ENCODE assay signal across 10 mouse cellular contexts in genomic region chr4:36952431-36953429, GRCm38 (mm10). TPM values are rescaled to one million over a fixed set of nuclear protein-coding genes. Genes with fewer than 3 reads are reported as not detected.
A peak's percentile ranks its signal among the peaks of the same experiment; 100 is the strongest.
DNase-seq lines count a peak whose midpoint lies in the region; ATAC-seq and TF ChIP-seq lines count a peak whose summit lies in the region.
"Had no signal": no experiment of that assay in that cellular context is flagged by ENCODE, and none has a peak within 500 bp of the region (broad histone marks: within the 10 kb centered on the region; RNA-seq: fewer than 3 reads in every experiment).

No protein-coding gene starts in this region.

- TF ChIP-seq CTCF in kidney, adult 2 months (conservative IDR thresholded peaks at IDR 0.05; ENCODE audit: insufficient read depth, insufficient read length, low read depth, low read length) = no peak
- peak; percentile 62 for TF ChIP-seq CTCF in midbrain, postnatal 0 days (IDR thresholded peaks at IDR 0.05)

- peaks cover 47% of the 10 kb centered on the region for H3K27me3 ChIP-seq in kidney, embryonic 16.5 days (ENCODE audit: insufficient read depth, low read length)
- H3K27me3 ChIP-seq in kidney, adult 2 months (replicated peaks; ENCODE audit: control insufficient read depth, insufficient read depth, low read length) = no peaks in the 10 kb centered on the region
- H3K27me3 ChIP-seq in forebrain, embryonic 10.5 days (ENCODE audit: poor library complexity, severe bottlenecking) = peaks cover 63% of the 10 kb centered on the region
- 0 out of 2 replicates have a peak, but pooled peaks cover 6% of the 10 kb centered on the region for H3K27me3 ChIP-seq in midbrain, postnatal 0 days (ENCODE audit: insufficient read depth, low read length)

- 5% methylated on average over 20 of the region's 20 CpGs for WGBS in kidney, embryonic 16.5 days
- WGBS in kidney, adult 2 months = 4% methylated on average over 20 of the region's 20 CpGs
- 4% methylated on average over 20 of the region's 20 CpGs for WGBS in forebrain, embryonic 10.5 days
- WGBS in midbrain, postnatal 0 days = 6% methylated on average over 20 of the region's 20 CpGs

- no peak overlapping the region for H3K9ac ChIP-seq in kidney, embryonic 16.5 days (replicated peaks; ENCODE audit: low read length)
- H3K9ac ChIP-seq in midbrain, postnatal 0 days (replicated peaks; ENCODE audit: low read length, poor library complexity, severe bottlenecking) = peak overlapping the region; percentile 71

- TF ChIP-seq POLR2A in kidney, adult 2 months (IDR thresholded peaks at IDR 0.05; ENCODE audit: low read depth, low read length) = no peak

- peak overlapping the region; percentile 96 for H3K4me2 ChIP-seq in kidney, embryonic 16.5 days (replicated peaks; ENCODE audit: low read depth, low read length)
- H3K4me2 ChIP-seq in midbrain, postnatal 0 days (ENCODE audit: low read depth, low read length, poor library complexity, severe bottlenecking) = peak overlapping the region; percentile 87

- H3K4me3 ChIP-seq in kidney, embryonic 16.5 days (ENCODE audit: low read length) = peak overlapping the region; percentile 54
- H3K4me3 ChIP-seq in kidney, adult 2 months (ENCODE audit: insufficient read depth, low read depth, low read length) = no peak overlapping the region
- H3K4me3 ChIP-seq in forebrain, embryonic 10.5 days = peak overlapping the region; percentile 62
- H3K4me3 ChIP-seq in midbrain, postnatal 0 days (ENCODE audit: low read depth, low read length) = peak overlapping the region; percentile 72

- H3K4me1 ChIP-seq in kidney, embryonic 16.5 days (ENCODE audit: insufficient read depth, low read length) = peaks cover 16% of the 10 kb centered on the region
- H3K4me1 ChIP-seq in kidney, adult 2 months (ENCODE audit: control insufficient read depth, insufficient read depth, low read length) = no peaks in the 10 kb centered on the region
- H3K4me1 ChIP-seq in forebrain, embryonic 10.5 days = peaks cover 28% of the 10 kb centered on the region
- H3K4me1 ChIP-seq in midbrain, postnatal 0 days (ENCODE audit: insufficient read depth, low read length) = peaks cover 3% of the 10 kb centered on the region; the same call in 1 of the 2 replicates

- H3K36me3 ChIP-seq in kidney, embryonic 16.5 days (ENCODE audit: insufficient read depth, low read length) = no peaks in the 10 kb centered on the region
- no peaks in the 10 kb centered on the region for H3K36me3 ChIP-seq in kidney, adult 2 months (ENCODE audit: control insufficient read depth, insufficient read depth, low read length)
- no peaks in the 10 kb centered on the region for H3K36me3 ChIP-seq in forebrain, embryonic 10.5 days (replicated peaks)
- H3K36me3 ChIP-seq in midbrain, postnatal 0 days (ENCODE audit: insufficient read depth, low read length) = no peaks in the 10 kb centered on the region

- no peak overlapping the region for H3K27ac ChIP-seq in kidney, embryonic 16.5 days (ENCODE audit: low read length)
- no peak overlapping the region for H3K27ac ChIP-seq in kidney, adult 2 months (ENCODE audit: insufficient read depth, low read depth, low read length)
- H3K27ac ChIP-seq in forebrain, embryonic 10.5 days = no peak overlapping the region
- no peak overlapping the region for H3K27ac ChIP-seq in midbrain, postnatal 0 days (ENCODE audit: low read depth, low read length)

- no peak for ATAC-seq in kidney, embryonic 16.5 days (ENCODE audit: low FRiP score, low TSS enrichment)
- ATAC-seq in midbrain, postnatal 0 days (ENCODE audit: low FRiP score) = no peak
- no peak for ATAC-seq in erythroblast, adult 5-6 weeks (replicated peaks; ENCODE audit: low FRiP score, poor library complexity, severe bottlenecking)

- no peak for DNase-seq in kidney, adult 2 months
- DNase-seq in forebrain, embryonic 10.5 days (ENCODE audit: extremely low spot score, low spot score) = peak; percentile 15
- DNase-seq in layer of hippocampus, postnatal 10 days (ENCODE audit: low spot score in 2 of 2) = peak; percentile 13 to 27
- peak; percentile 77 for DNase-seq in midbrain, postnatal 0 days (ENCODE audit: low spot score)
- DNase-seq in adrenal gland, adult 18-20 months (ENCODE audit: low spot score in 2 of 2) = no peak
- no peak for DNase-seq in lung, postnatal 36 days

- no peaks in the 10 kb centered on the region for H3K9me3 ChIP-seq in kidney, embryonic 16.5 days (ENCODE audit: low read length)
- no peaks in the 10 kb centered on the region for H3K9me3 ChIP-seq in forebrain, embryonic 10.5 days
- H3K9me3 ChIP-seq in midbrain, postnatal 0 days (ENCODE audit: low read length) = no peaks in the 10 kb centered on the region

RNA-seq across cellular contexts. Expression of gene Lingo2, which starts 1.2 kb away (rescaled TPM):
- polyA plus RNA-seq in kidney, embryonic 16.5 days (2015; fragmentation: Nextera tagmentation; extraction: Ambion mirVana) = 0.10 and 0.22 TPM in 2 replicates
- 0.09 and 0.12 TPM in 2 replicates for polyA plus RNA-seq in kidney, adult 2 months (2012; rRNA removed)
- polyA plus RNA-seq in forebrain, embryonic 10.5 days (2016; fragmentation: Nextera tagmentation; extraction: Ambion mirVana) = 1.0 and 1.2 TPM in 2 replicates
- 10 to 100 TPM; 47.0 to 61.3 TPM for total RNA-seq in layer of hippocampus, postnatal 10 days (2021)
- total RNA-seq in midbrain, postnatal 0 days (2014; rRNA removed) = 51.6 and 59.8 TPM in 2 replicates
- polyA plus RNA-seq in midbrain, postnatal 0 days (2015; fragmentation: Nextera tagmentation; extraction: Ambion mirVana) = 51.7 and 59.7 TPM in 2 replicates
- total RNA-seq in adrenal gland, adult 18-20 months (2021) = under 1 TPM; 0.10 TPM
- total RNA-seq in erythroblast, adult 5-6 weeks (2015; ENCODE audit: low replicate concordance) = not detected in 2 replicates
- 0.28 TPM in 1 of 2 replicates, not detected in the other for total RNA-seq in erythroblast, adult 5-6 weeks (2017; ENCODE audit: low replicate concordance)
- total RNA-seq: liver, adult 2 months; MEL had no signal
- polyA plus RNA-seq: liver, adult 2 months had no signal

Comparison
In these comparisons a context has a peak if more than half of its experiments do, and no peak if none do; other contexts are left out.
1. DNase-seq: peak in forebrain, embryonic 10.5 days (single experiment), layer of hippocampus, postnatal 10 days (2 of 2) and midbrain, postnatal 0 days (single experiment); none in kidney, adult 2 months (single experiment), adrenal gland, adult 18-20 months (0 of 2) and lung, postnatal 36 days (single experiment).
2. RNA of gene Lingo2, which starts 1.2 kb away (total RNA-seq): 47.0 to 61.3 TPM in layer of hippocampus, postnatal 10 days and 51.6 to 59.8 TPM in midbrain, postnatal 0 days; 0.10 TPM in adrenal gland, adult 18-20 months and 0.28 TPM in erythroblast, adult 5-6 weeks; every median in the first group is over 10 times any median in the second.